Mouse (Mus musculus) embryonic facial prominence, embryonic 14.5 days (tissue): ENCODE measurements at regions not wholly inside any gene's neighbourhood (a gene's known extent, or its start where the extent isn't known, plus 50 kb on each side); places are given as distances from the start of the nearest gene placed in this dataset.

Experiments
- ATAC-seq: fragments of 200-750 bp; cut with Nextera tagmentation; 2 replicates; pipeline ENCODE4 v1.8.0; 2017; ENCODE audit warnings: low read depth, moderate number of reproducible peaks, moderate TSS enrichment
- DNase-seq: peaks from one replicate; pipeline ENCODE4 v3.0.0-alpha.2; 2015; ENCODE audit warnings: low spot score
- H3K27ac ChIP-seq: fragments of 300-500 bp; sonication (generic); replicated peaks from 2 replicates; pipeline ENCODE4 v1.5.1; 2014; ENCODE audit warnings: low read depth, mild to moderate bottlenecking, low read length, moderate library complexity
- H3K27me3 ChIP-seq: fragments of 300-500 bp; sonication (generic); replicated peaks from 2 replicates; pipeline ENCODE4 v1.6.1; 2014; ENCODE audit warnings: low read length; ENCODE audit not compliant: control insufficient read depth, insufficient read depth
- H3K36me3 ChIP-seq: fragments of 300-500 bp; sonication (generic); 2 replicates; pipeline ENCODE4 v1.6.1; 2014; ENCODE audit warnings: low read length, mixed read lengths; ENCODE audit not compliant: control insufficient read depth, insufficient read depth
- H3K4me1 ChIP-seq: fragments of 300-500 bp; sonication (generic); 2 replicates; pipeline ENCODE4 v1.6.1; 2014; ENCODE audit warnings: antibody characterized with exemption, low read length; ENCODE audit not compliant: control insufficient read depth, insufficient read depth
- H3K4me2 ChIP-seq: fragments of 300-500 bp; sonication (generic); 2 replicates; pipeline ENCODE4 v1.6.1; 2014; ENCODE audit warnings: low read depth, mild to moderate bottlenecking, low read length, moderate library complexity, mixed read lengths
- H3K4me3 ChIP-seq: fragments of 300-500 bp; sonication (generic); 2 replicates; pipeline ENCODE4 v1.5.1; 2014; ENCODE audit warnings: low read depth, mild to moderate bottlenecking, low read length
- H3K9ac ChIP-seq: fragments of 300-500 bp; sonication (generic); 2 replicates; pipeline ENCODE4 v1.6.1; 2014; ENCODE audit warnings: low read depth, mild to moderate bottlenecking, low read length, moderate library complexity, mixed read lengths
- H3K9me3 ChIP-seq: fragments of 300-500 bp; sonication (generic); 2 replicates; pipeline ENCODE4 v1.6.1; 2016; ENCODE audit warnings: low read length; ENCODE audit not compliant: control insufficient read depth
- WGBS: fragments of 180-500 bp; shearing (Covaris S2); extraction: QIAGEN DNeasy Blood & Tissue Kit; methylation state at CpG from one replicate; pipeline ENCODE4 v1.1.7; 2014; 5-methylcytosine and 5-hydroxymethylcytosine counted together

- H3K9ac ChIP-seq, result no peak overlapping the region
- DNase-seq (no peak), ATAC-seq (no peak)
- no peaks in the 10 kb centered on the region for H3K4me1 ChIP-seq
- 79% methylated on average over 1 of the region's 1 CpGs for WGBS
- H3K27me3 ChIP-seq, result no peaks in the 10 kb centered on the region
- no peaks in the 10 kb centered on the region for H3K9me3 ChIP-seq
- no peaks in the 10 kb centered on the region for H3K36me3 ChIP-seq
- no peak overlapping the region for H3K4me2 ChIP-seq
- no peak overlapping the region for H3K4me3 ChIP-seq
- no peak overlapping the region for H3K27ac ChIP-seq
These were observed 339.4 kb upstream of the Mpdz start for GRCm38 (mm10) chr4:81781971-81782370.

GRCm38 (mm10) chr4:81766705-81767104 lies 324.1 kb upstream of the Mpdz start:
- no peak for DNase-seq
- Histone ChIP-seq H3K36me3 (no peaks in the 10 kb centered on the region), H3K4me2 (no peak overlapping the region), H3K27me3 (no peaks in the 10 kb centered on the region), H3K27ac (no peak overlapping the region), H3K4me3 (no peak overlapping the region), H3K9ac (no peak overlapping the region), H3K4me1 (peaks cover 25% of the 10 kb centered on the region), H3K9me3 (no peaks in the 10 kb centered on the region)
- WGBS, result 84% methylated on average over 5 of the region's 5 CpGs
- ATAC-seq, result no peak

DNA sequence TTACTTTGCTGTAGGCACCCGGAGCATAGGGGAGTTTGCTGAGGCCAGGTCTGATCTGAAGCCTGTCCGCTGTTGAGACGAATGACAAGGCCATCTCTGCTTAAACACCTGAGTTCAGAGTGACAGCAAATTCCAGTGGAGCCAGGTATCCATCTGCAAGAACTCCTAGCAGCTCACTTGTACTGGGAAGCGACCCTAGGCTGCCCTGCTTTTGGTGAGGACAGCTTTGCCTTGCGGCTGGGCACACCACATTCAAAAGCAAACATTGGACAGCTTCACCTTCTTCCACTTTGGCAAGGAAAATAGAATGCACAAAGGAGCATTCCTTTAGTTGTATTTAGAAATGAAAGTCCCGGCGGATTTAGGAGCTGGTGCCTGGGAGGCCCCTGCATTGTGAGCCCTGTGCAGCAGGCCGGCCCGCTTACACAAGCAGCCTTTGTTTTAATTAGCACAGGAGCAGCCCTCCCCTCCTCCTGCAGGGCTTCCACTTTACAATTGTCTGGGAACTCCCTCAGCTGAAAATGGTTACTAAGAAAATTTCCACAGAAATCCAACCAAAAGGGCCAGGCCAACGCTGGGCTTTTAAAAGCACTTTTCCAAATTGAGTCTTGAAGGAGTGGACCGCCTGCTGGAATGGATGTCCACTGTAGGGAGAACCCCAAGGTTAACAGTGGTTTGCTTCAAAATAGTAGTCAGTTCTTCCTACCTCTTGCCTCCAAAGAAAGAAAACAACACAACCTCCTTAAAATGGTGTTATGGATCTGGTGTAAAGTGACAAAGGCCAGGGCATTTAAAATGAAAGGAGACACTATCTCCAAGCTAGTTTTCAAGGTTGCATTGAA lies 321.6 kb upstream of the Mpdz start:
- DNase-seq (peak; percentile 78), ATAC-seq (peak; percentile 71; the same call in 1 of the 2 replicates)
- H3K4me3 ChIP-seq, result no peak overlapping the region
- WGBS, result 26% methylated on average over 11 of the region's 11 CpGs
- H3K36me3 ChIP-seq, result no peaks in the 10 kb centered on the region
- no peak overlapping the region for H3K4me2 ChIP-seq
- H3K27ac ChIP-seq, result peak overlapping the region; percentile 82
- H3K9me3 ChIP-seq, result no peaks in the 10 kb centered on the region
- H3K9ac ChIP-seq, result 0 out of 2 replicates have a peak overlapping the region, but pooled peaks have one; percentile 9
- H3K27me3 ChIP-seq, result no peaks in the 10 kb centered on the region
- peaks cover 25% of the 10 kb centered on the region for H3K4me1 ChIP-seq

DNA sequence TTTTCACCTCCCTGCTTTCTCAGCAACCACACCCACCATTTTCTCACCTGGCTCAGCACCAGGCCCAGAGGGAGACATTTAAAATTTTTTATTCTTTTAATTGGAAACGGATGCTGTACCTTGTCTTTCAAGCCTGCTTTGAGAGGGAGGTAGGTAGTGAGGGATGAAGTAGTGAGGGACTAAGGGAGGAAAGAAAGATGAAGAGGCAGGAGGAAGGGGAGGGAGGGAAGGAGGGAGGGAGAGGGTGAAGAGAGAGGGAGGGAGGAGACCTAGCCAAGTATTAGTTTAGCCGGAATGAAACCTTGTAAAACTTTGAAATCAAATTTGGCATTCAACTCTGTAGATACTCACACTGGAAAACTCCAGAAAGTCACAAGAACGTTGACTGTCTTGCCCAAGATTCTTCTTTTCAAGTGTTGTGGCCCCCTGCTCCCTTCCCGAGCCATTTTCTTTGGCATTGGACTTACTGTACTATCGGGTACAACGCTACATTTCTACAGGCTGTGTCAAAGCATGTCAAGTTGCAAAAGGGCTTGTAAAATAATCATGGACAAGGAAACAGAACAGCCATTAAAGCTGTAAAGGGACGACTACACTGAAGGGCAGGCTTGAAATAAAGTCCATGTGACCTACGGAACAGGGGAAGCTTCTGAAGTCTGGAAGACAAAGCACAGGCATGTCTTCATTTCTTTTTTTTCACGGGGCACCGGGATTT lies 320.9 kb upstream of the Mpdz start:
- Histone ChIP-seq H3K27ac (peak overlapping the region; percentile 82), H3K36me3 (no peaks in the 10 kb centered on the region), H3K4me2 (0 out of 2 replicates have a peak overlapping the region, but pooled peaks have one; percentile 0), H3K9me3 (no peaks in the 10 kb centered on the region), H3K4me1 (peaks cover 25% of the 10 kb centered on the region), H3K4me3 (no peak overlapping the region), H3K9ac (0 out of 2 replicates have a peak overlapping the region, but pooled peaks have one; percentile 9), H3K27me3 (no peaks in the 10 kb centered on the region)
- ATAC-seq (peak; percentile 60; the same call in 1 of the 2 replicates), DNase-seq (peak; percentile 35)
- WGBS, result 33% methylated on average over 10 of the region's 10 CpGs

- Histone ChIP-seq H3K4me2 (0 out of 2 replicates have a peak overlapping the region, but pooled peaks have one; percentile 0), H3K4me1 (peaks cover 25% of the 10 kb centered on the region), H3K36me3 (no peaks in the 10 kb centered on the region), H3K9ac (peak overlapping the region; percentile 45), H3K9me3 (no peaks in the 10 kb centered on the region), H3K4me3 (no peak overlapping the region), H3K27ac (peak overlapping the region; percentile 82), H3K27me3 (no peaks in the 10 kb centered on the region)
- peak; percentile 22; the same call in 1 of the 2 replicates for ATAC-seq
- WGBS, result 24% methylated on average over 11 of the region's 11 CpGs
- DNase-seq, result peak; percentile 34
These were observed 320.1 kb upstream of the Mpdz start for GRCm38 (mm10) chr4:81762592-81763229.

DNA sequence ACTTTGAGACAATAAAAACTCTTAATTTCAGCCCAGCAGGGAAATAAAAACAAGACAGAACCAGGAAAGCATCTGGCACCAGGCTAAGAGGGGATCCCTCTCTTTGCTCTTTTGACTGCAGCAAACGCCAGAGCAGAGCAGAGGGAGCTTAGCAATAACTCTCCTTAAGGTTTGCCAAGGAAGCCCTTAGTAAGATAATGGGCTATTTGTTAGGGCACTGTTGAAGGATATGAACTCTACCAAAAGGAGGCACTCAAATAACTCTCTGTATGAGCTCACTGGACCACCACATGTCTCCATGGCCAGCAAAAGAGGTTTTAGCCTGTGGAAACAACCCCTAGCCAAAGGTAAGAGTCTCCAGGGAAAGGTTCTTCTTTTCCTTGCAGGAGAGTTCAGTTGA lies 315.3 kb upstream of the Mpdz start:
- ATAC-seq, result no peak
- no peak overlapping the region for H3K4me3 ChIP-seq
- 26% methylated on average over 1 of the region's 1 CpGs for WGBS

DNA sequence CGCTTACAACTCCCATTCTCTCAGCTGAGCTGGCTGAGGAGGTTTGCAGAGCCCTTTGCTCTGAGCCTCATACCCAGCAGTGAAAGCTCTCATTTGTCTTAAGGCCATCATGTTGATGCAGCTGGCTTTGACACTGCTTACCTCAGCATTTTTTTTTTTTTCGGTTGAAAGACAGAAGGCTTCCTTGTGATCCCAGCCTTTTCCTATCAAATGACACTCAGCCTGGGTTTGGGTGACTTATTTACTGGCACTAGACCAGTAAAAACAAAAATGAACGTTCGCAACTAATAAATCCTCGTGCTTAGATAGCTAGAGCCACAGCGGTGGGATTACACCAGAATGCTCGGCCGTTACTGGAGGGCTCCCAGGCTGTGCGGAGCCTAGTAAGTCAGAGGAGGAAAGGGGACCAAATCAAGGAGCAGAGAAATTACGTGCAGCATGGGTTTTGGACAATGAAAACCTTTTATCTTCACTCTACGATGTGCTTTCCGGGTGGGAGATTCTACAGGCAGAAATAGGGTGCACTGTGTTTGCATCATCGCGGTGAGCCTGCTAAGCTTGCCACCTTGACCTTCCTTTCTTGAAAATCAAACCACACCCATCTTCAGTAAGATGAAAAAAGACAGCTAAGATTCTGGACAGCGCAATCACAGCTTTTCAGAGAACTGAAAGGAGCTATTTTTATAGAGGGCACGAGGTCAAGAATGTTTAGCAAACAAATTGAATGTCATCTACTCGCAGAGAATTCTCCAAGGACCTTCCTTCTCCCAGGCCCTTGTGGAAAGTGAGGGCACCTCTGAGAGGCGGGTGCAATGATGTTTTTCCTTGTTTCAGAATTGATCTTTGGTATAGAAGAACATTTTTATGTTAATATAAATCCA lies 302.3 kb upstream of the Mpdz start:
- ATAC-seq (peak; percentile 82), DNase-seq (peak; percentile 85)
- Histone ChIP-seq H3K4me1 (peaks cover 21% of the 10 kb centered on the region), H3K27ac (peak overlapping the region; percentile 67; the same call in 1 of the 2 replicates), H3K9me3 (no peaks in the 10 kb centered on the region), H3K9ac (no peak overlapping the region), H3K4me2 (peak overlapping the region; percentile 24; the same call in 1 of the 2 replicates), H3K27me3 (no peaks in the 10 kb centered on the region), H3K4me3 (no peak overlapping the region), H3K36me3 (no peaks in the 10 kb centered on the region)
- 24% methylated on average over 18 of the region's 18 CpGs for WGBS

More for the DNA sequence above, 315.3 kb upstream of the Mpdz start:
- DNase-seq, result peak; percentile 9
- no peak overlapping the region; the same call in 1 of the 2 replicates for H3K27ac ChIP-seq
- no peak overlapping the region for H3K9ac ChIP-seq
- peaks cover 6% of the 10 kb centered on the region; the same call in 1 of the 2 replicates for H3K4me1 ChIP-seq
- no peak overlapping the region for H3K4me2 ChIP-seq
- H3K36me3 ChIP-seq, result no peaks in the 10 kb centered on the region
- H3K9me3 ChIP-seq, result no peaks in the 10 kb centered on the region
- no peaks in the 10 kb centered on the region for H3K27me3 ChIP-seq
